Mouse (Mus musculus) CD8-positive naive resting alpha-beta T cell, adult 2 months (primary cell): ENCODE data around the gene Tifa.

ENCODE experiments used
- DNase-seq, 2 experiments: peaks; one replicate each; pipeline ENCODE4 v3.0.0; 2022; ENCODE audit warnings: low read depth in 2 of 2, low spot score in 2 of 2

The Tifa gene

DNA sequence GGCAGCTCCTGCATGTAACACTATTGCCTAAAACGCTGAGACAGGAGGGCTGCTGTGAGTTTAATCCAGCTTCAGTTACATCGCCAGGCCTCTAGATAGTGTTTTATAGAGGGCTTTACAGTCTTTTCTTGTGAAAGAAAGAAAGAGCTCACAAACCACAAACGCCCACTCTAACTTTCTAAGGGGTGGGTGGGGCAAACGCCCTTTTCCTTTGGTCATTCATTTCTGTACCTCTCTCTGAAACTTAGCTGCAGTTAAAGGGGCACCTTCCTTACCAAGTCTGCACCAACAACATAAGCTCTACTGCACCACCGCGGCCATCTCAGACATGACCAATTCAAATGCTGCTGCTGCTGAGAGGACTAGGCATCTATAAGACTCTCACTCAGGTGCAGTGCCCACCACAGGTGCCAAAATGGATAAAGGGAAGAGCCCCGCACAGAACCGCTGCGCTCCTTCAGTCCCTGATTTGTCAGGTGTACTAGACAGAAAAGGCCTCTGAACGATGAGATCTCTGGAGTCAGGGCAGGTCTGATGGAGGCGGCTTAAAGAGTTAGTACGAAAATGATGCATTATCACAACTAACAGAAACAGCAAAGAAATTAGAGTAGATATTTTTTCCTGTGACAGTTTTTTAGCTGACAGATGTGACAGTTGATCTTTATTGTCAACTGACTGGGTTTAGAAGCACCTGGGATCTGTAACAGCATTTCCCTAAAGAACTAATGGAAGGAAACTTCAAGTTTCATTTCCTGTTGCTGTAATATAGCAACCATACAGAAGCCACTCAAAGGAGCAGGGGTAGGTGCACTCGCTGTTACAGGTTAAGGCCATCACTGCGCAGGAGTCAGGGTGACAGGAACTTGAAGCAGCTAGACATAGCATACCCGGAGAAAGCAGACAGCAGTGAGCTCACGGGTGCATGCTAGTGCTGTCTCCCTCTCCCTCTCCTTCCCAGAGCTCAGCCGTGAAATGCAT is 34.6 kb downstream of the Tifa start:
- DNase-seq: peak; percentile 41 to 45

DNA sequence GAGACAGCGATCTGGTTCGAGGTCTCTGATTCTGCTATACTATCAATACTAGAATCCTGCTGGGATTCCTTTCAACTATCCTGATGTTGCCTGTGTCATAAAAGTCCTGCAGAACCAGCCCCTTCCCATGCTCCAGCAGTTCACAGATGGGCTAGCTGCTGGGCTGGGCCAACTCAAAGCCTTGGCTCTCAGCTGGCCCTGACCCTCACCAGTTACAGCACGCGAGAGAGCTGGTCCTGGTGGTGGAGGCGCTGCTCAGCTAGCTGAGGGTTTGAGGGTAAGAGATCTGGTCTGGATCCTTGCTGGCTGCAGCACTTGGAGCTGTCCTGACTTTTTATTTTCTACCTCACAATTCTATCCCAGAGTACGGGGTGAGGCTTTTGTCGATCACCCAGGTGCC is 36.9 kb downstream of the Tifa start:
- DNase-seq: no peak

- no peak for DNase-seq
These were observed 37.5 kb downstream of the Tifa start for GRCm38 (mm10) chr3:127827123-127827522.

GRCm38 (mm10) chr3:127830183-127830582 is 40.6 kb downstream of the Tifa start:
- DNase-seq: no peak

DNA sequence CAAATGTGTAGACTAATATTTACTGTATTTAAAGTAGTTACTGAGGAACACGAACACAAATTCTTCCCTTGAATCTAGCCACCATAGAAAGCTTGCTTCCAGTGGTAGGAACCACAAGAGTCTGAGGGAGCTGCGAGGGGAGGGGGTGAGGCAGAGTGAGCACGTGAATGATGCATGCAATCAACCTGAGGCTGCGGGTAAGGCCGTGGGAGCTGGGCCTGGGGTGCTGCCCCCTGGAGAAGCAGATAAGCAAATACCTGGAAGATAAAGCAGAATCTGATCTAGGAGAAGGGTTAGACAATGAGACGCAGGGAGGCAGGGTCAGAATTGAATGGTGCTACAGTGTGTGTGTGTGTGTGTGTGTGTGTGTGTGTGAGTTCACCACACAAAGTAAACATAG is 41.5 kb downstream of the Tifa start:
- no peak for DNase-seq

- no peak for DNase-seq
These were observed 44.4 kb downstream of the Tifa start for GRCm38 (mm10) chr3:127834040-127834439.

DNA sequence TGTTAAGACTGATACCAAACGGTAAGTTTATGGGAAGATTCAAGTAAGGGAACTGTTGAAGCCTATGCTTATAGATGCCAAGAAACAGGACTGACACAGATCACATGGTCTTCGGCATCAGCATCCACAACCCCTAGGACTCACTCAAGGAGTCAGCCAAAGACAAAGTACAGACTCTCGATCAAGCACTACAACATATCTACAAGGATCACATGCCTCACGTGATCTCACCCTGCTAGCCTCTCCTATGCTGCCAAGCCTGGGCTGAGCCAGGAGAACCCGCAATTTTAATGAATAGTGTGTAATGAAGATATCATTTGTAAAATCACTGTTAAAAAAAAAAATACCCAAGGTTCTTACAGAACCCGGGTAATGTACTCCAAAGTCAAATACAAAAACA is 46.0 kb downstream of the Tifa start:
- no peak for DNase-seq

DNA sequence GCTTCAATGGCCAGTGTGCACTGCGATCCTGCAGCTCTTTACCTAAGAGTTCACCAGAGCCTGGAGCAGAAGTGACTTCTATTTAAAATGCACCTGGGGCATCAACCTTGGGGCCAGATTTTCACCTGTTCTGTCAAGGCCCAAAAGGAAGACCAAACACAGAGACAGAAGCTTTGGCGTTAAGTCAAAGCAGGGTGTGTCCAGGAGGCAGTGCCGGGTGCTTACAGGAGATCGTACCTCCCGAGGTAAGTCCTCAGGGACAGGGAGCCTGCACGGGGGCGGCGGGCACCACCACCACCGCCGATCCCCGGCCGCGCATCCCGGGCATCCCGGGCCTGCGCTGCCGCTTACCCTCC is 47.2 kb downstream of the Tifa start:
- no peak for DNase-seq

GRCm38 (mm10) chr3:127837154-127837865 is 47.7 kb downstream of the Tifa start, which contains the start of gene Ap1ar:
Ap1ar (minus strand) TSS chr3:127837523.
- DNase-seq: peak; percentile 97 to 98

DNA sequence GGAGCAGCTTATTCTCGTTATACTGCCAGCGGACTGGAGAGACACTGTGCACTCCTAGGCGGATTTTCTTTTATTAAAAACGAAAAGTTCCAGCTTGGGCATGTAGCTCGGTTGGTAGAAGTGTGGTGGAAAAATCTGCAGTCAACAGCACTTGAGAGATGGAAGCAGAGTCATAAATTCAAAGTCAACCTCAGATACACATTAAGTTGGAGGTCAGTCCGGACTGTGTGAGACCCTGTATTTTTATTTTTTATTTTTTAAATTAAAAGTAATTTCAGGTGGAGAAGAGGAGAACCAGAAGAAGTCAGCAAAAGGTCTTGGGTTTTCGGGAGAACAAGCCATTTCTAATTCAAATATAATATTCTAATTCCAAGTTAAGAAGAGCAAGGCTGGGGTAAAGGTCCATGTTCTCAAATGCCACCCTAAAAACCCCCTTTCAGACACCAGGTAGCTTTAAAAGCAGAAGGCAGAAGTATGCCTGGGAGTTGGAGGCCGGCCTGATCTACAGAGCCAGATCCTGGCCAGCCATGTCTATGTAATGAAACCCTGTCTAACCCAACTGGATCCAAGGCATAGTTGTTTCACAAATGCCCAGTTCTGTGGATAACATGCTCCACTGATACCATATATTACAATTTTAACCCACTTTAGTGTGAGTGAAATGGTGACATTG is 48.5 kb downstream of the Tifa start:
- DNase-seq: no peak

- no peak for DNase-seq
These were observed 52.3 kb downstream of the Tifa start for GRCm38 (mm10) chr3:127841926-127842325.

DNA sequence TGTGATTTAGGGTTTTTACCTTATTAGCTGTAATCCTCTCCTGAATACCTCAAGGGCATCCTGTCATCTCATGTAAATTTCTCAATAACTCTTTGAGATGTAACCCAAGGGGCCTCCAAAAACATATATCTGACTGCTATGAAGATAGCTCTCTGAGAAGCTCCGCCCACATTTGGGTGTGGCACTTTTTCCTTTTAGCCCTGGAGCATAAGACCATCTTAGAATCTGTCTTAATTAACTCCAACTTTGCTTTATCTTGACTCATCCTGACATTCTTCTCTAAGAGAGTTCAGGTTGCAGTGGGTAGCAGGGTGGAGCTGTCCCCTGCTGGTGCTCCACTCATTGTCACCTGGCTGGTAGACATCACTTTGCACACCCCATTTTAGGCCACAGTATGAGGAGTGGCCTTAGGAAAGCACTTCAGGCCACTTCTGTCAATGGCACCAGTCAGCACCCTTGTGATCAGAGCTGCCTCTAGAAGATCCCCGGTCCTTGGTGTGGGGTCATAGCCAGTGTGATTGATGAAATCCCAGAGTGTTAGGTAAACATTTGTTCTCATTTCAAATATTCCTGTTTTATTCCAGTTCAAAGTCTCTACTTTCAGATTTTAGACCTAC is 53.8 kb downstream of the Tifa start:
- DNase-seq: no peak

DNA sequence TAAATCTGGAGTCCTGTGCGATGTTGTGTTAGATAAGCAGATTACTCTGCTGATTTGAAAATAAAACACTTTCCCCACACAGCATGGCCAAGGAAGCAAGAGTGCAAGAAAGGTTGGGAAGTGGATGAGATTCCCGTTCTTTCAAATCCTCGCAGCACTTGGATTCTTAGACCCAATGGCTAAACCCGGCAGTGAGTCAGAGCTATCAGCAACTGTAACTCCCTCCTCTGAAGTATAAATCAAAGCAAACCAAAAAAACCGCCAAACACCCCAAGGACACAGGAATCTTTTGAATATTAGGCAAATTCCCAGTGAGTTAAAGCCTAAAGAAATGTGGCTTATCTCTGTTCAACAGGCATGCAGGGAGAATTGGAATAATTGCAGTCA is 54.3 kb downstream of the Tifa start:
- DNase-seq: no peak

DNA sequence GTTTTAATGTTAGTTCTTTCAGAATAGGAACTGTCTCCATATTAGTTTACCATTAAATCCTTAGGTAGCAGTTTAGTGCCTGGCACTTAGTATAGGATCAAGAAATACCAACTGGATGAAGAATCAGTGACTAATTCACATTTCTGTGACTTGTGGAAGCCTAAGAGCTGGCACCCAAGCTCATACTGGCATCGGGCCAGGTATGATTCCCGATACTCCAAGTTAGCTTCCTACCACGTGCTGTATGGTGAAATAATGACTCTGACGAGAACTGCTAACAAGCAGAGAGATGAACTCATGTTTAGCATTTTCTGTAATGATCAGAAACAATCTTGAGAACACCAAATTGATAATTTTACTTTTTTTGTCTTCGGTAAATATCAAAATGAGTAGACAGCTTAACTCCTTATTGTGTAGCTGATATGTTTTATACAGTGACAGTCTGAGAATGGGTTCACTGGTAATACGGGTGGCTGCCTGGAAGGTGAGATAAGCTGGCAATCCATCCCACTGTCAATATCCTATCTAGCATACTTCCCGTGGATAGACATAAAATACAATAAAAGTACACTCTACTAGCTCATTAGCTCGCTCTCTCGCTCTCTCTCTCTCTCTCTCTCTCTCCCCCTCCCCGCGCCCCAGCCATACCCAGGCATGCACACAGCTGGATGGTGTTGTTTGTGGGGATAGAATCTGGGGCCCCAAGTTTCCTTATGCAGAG is 58.6 kb downstream of the Tifa start:
- DNase-seq: no peak

GRCm38 (mm10) chr3:127849922-127850321 is 60.3 kb downstream of the Tifa start:
- no peak for DNase-seq

GRCm38 (mm10) chr3:127850776-127851646 is 61.4 kb downstream of the Tifa start:
- DNase-seq: no peak

DNA sequence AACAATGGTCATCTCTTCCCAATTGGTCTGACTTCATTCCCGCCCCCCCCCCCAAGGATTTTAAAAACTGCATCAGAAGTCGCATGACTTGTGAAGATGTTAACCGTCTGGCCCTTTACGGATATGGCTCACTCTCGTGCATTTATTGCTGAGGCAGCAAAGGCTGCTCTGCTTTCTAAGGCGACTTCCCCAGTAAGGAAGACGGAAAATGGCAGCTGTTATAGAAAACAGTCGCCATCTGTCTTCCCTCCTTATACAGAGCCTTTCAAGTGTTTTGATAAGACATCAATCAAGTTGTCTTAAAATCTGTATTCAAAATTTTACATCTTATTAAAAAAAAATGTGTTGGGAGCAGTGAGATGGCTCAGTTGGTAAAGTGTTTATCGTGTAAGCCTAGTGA is 63.1 kb downstream of the Tifa start:
- no peak for DNase-seq

DNA sequence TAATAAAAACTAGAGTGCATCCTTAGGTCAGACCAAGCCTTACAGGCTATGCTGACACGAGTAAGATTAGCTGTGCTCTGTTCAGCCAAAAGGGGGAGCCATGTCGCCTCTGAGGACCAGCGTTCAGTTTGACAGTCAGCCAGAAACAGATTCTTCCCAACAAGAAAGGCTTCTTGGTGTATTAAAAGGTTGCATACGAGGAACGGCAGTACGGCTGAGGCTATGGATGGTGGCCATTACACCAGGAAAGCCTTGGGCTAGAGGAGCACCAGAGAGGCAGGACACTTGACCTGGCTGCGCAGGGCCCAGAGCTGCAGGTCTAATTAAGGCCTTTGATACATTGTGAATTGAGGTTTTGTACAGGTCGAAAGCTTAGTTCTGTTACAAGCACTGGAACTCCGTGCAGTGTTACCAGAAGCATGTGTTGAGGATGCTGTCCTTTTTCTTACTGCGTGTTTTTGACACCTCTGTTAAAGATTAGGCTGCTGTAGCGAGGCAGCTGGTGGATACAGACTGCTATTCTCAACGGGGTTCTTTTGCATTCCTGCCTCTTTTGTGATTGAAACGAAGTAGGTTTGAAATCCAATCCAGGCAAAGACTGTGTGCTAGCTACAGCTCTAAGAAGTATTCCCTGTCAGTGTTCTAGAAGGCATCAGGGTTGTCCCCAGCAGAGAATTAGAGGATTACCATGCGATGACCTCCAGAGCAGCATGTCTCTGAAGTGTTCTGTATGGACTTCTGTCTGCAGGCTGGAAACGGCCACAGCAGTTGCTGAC is 64.0 kb downstream of the Tifa start:
- DNase-seq: peak; percentile 76 to 83

GRCm38 (mm10) chr3:127861340-127861739 is 71.7 kb downstream of the Tifa start:
- no peak for DNase-seq
